Mouse (Mus musculus) frontal cortex, postnatal 25 days (tissue): Measurements from ENCODE around the gene Dgkz.
A peak's percentile ranks its signal among the peaks of the same experiment; 100 is the strongest.

ENCODE experiments used
- DNase-seq, 2 experiments: peaks; one replicate each; pipeline ENCODE4 v3.0.0; 2022; ENCODE audit warnings: low spot score in 2 of 2

Gene Dgkz

DNA sequence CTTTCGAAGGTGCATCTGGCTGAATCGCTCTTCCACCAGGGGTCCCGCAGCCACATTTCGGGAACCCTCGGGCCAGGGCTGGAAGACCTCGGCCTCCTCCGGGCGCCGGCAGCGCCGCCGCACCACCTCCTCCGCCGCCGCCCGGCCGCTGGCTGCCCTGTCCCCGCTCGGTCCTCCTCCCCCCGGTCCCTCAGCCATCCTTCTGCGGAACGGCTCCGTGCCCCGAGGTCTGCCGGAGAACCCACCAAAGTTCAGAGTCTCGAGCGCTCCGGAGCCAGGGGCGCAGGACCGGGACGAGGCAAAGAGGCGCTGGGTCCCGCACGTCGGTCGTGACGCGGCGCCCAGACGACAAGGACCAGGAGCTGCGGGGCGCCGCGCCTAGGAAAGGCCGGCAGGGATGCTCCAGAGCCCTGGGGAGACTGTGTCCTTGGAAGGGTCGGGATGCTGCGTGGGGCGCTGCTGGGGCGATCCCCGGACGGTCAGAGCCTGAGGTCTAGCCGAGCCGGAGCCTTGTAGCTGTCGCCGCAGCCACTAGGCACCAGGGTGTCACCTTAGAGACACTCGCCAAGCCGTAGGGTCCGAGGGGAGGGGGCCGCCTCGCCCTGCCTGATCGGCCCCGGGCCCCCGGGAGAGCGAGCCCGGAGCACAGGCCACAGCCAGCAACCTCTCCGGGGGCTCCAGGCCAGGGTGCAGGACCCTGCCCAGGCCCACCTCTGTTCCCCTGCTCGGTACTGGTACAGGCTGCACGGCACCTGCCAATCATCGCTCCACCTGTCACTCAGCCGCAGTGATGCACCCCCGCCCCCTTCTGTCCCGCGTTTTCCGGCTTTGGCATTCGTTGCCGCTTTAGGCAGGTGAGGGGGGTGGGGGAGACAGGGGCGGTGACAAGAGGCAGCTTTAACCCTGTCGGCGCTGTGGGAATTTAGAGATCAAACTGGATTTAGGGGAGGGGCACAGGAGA is at the start of gene Dgkz:
TSS of gene Dgkz (minus strand) at position 284 of the 961 bp plus-strand sequence.
- DNase-seq = no peak

DNA sequence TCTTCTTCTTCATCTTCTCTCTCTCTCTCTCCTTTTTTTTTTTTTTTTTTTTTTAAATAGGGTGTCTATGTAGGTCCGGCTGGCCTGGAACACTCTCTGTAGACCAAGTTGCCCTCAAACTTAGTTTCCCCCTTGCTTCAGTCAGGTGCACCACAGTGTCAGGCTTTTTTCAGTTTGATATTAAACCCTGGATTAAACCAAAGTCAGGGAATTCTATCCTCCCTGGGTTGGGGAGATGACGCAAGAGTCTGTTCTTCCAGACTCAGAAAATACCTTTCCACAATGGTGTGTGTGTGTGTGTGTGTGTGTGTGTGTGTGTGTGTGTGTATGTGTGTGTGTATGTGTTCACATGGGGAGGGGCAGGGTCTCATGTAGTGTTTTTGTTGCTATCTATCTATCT is 49.5 kb upstream of the Dgkz start:
- DNase-seq = no peak

DNA sequence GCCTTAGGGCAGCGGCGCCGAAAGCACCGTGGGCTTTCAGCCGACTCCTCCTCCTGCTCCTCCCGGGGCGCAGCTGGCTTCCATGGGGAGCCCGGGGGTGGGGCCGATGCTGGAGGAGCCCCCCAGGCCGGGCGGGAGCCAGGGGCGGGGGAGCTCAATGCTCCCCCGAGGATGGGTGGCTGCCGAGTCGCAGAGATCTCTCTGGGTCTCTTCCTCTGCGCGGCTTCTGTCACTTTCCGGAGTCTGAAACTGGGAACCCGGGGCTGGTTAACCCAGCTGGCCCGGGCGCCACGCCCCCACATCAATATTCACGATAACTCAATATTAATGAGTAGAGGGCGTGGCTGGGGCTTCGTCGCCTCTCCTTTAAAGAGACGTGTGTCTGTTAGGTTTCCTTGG is 48.6 kb upstream of the Dgkz start, which contains the start of gene Creb3l1:
TSS of gene Creb3l1 (minus strand) at position 229 of the 399 bp plus-strand sequence.
- DNase-seq = no peak

GRCm38 (mm10) chr2:92023362-92024273 is 48.0 kb upstream of the Dgkz start:
- DNase-seq = no peak

GRCm38 (mm10) chr2:92020676-92021265 is 45.1 kb upstream of the Dgkz start:
- DNase-seq = no peak

DNA sequence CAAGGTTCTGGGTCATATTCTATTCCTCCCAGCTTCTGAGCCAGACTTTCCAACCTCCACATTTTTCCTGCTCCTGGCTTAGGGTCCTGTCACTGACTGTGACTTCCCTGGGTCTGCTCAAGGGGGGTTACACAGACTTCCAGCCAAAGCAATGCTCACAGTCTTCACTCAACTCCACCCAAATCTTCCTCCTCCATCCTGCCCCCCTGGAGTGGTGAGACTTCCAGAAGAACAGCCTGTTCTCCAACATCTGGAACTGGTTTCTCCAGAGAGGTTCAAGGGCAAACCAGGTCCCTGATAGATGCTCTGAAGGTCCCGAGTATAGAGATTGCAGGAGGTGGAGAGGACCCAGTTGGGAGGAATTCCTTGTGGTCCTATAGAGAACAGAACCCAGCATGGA is 41.8 kb upstream of the Dgkz start:
- DNase-seq = no peak

GRCm38 (mm10) chr2:92016981-92017380 is 41.3 kb upstream of the Dgkz start:
- DNase-seq = no peak

- no peak for DNase-seq
Measured at GRCm38 (mm10) chr2:92014891-92015290, 39.2 kb upstream of the Dgkz start.

GRCm38 (mm10) chr2:92014248-92014647 is 38.6 kb upstream of the Dgkz start:
- DNase-seq = no peak

DNA sequence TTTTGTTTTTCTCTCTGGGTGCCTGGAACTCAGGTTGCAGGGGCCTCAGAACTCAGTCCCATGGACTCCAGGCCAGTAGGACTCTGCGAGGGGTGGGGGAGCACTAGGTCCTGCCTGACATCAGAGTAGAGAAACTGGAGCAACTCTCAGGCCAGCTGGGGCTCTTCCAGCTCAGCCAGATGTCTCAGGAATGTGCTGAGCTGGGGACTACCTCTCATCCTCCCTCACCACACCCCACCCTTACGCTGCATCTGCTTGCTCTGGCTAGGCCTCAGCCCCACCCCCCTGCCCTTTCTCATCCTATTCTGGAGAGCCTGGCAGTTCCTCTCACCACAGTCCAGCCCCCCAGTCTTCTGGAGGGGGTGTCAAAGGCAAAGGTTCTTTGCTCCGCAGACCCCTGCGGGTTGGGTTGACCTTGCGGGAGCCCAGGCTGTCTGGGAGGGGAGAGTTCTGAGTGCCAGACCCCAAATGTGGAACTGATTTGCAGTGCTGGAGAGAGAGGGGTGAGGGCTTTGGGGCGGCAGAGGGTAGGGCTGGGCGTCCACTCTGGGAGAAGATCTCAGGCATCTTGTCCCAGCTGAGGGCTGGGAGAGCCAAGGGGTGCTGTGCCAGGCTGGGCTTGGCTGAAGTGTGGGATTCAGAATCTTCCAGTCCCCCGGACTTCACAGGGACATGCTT is 37.2 kb upstream of the Dgkz start:
- no peak for DNase-seq

DNA sequence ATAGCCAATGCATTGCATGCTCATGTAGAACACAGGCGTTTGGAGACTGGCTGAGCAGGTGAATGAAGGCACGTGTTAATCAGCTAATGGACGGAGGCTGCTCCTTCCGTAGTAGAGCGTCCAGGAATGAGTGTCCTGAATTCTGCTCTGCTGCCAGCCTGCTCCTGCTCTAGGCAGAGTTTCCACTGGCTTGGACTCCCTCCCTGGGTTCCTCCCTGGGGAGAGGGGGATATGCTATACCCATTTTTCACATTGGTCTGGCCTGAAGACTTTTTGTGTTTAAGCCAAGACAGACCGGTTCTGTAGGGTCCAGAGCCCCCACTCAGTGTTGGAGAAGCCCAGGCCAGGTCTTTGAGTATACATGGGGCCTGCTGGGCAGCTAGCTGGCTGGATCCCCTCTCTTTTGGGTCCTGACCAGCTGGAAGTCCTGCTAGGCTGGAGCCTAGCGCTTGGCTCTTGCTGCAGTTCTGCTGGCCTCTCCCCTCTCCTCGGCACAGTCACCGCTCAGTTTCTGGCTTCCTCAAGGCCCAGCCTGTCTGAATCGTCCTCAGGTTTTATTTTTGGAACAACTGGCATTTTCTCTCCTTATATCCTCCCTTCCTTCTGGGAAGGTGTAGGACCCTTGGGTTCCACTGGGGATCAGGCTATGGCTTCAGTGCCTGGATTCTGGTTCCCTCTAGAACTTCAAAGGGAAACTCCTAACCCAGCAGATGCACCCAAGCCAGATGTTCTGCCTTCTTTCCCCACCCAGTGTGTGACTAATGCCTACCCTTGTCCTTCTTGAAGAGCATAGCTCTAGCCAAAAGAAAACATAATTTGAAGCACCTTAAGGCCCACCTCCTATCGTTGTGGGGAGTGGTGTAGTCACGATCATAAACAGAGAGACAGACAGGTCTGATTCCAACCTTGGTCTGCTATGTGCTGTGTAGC is 36.0 kb upstream of the Dgkz start:
- no peak for DNase-seq

DNA sequence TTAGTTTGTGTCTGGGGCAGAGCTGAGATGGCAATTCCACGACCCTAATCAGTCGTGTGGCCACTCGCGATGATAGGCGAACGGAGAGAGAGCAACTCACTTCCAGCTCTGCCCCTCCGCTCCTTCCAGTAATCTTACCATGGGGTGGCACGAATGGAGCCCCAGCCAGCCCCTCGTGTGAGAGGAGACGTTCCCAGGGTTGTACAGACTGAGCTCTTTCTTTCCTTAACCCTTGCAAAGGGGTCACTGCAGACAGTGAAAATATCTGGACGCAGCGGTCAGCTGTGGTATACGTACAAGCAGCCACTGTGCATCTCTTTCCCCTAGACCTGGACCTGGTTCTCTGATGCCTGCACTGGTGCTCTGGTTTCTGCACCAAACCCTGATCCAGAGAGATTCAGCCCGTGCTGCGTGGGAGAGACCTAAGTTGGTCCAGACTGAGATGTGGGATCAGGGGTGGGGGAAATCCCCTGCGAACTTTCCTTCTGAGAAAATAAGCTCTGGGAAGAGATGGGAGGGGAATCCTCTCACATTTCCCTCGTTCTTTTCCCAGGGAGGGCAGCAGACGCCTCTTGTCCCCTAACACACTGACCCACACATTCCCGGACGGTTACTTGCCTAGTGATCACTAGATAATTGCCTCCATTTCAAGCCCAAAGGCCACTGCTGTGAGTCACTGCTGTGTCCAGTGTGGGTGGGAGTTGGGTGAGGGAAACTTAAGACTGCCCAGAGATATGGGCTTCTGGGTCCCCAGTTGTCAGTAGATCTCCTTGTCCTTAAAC is 33.1 kb upstream of the Dgkz start:
- no peak for DNase-seq

GRCm38 (mm10) chr2:92007933-92008622 is 32.4 kb upstream of the Dgkz start:
- DNase-seq = peak; percentile 94

- peak in 1 of 2 experiments; percentile 36 for DNase-seq
Measured at GRCm38 (mm10) chr2:92006983-92007921, 31.6 kb upstream of the Dgkz start.

DNA sequence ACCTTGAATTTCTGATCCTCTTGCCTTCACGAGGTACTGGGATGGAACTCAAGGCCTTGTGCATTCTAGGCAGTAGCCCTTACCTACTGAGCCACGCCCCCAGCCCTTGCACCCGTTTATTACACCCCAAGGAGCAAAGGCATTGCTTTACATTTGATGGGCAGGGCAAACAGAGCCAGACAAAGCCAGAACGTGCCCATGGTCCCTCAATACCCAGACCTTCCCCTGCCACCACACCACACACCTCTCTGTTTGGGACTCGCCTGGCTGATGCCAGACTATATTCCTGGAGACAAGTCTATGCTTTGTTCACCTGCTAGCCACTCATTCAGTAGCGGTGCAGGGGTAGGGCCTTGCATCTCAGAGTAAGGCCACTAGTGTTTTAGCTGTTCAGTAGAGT is 30.8 kb upstream of the Dgkz start:
- DNase-seq = no peak

DNA sequence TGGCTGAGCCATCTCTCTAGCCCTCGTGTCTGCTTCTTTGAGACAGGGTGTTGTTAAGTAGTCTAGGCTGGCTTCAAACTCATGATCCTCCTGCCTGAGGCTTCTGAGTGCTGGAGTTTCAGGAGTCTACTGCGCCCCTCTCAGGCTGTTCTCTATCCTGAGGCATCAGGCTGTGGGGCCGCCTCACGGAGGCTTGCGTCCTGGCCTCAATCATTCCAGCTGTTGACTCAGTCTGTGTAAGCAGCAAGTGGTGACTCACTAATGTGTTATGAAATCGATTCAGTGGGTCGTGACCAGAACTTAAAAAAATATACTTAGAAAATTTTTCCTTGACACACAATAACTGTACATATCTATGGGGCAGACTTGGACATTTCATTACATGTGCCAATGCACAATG is 29.0 kb upstream of the Dgkz start:
- no peak for DNase-seq

DNA sequence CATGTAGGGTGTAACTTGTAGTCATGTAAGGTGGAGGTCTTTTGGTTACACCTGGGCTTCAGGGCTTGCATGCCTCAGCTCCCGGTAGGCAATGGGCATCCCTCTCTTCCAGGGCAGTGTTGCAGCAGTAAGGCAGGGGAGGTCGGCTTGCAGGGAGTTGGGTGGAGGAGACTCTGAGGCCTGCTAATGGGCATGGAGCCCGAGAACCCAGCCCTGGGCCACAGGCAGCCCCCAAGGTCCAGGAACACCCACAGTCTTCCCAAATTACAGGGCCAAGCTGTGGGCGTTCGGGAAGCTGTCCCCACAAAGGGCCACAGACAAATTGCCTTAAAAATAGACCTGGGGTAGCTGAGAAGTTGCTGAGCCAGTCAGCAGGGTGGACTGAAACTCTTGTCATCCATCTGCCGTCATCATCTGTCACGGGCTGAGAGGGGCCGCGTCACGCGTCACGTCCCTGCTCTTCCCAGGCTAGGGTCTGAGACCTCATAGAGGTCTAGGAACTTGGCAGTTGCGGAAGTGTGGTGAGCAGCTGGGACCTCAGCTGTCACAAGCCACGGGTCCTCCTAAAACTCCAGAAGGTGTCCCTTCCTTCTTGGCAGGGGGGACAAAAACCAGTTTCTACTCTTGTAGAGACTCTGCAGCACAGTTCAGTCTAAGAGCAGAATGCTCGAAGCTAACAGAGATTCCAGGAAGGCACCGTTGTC is 22.4 kb upstream of the Dgkz start:
- no peak for DNase-seq
